Mouse (Mus musculus): ENCODE measurements around the gene Frmd4b. TPM values are rescaled to one million over a fixed set of nuclear protein-coding genes. Genes with fewer than 3 reads are reported as not detected.
A peak's percentile ranks its signal among the peaks of the same experiment; 100 is the strongest.

Frmd4b gene
- total RNA-seq, 2 experiments from 2014 or later, result 14.9 to 15.1 TPM

- DNase-seq (ENCODE audit: low spot score in 2 of 2), result peak; percentile 75 to 87
Observed at GRCm38 (mm10) chr6:97523118-97523517, 94.2 kb downstream of the Frmd4b start.

GRCm38 (mm10) chr6:97521279-97522038 is 95.9 kb downstream of the Frmd4b start:
- no peak for DNase-seq (ENCODE audit: low spot score in 2 of 2)

- no peak for DNase-seq (ENCODE audit: low spot score in 2 of 2)
Observed at GRCm38 (mm10) chr6:97520566-97520965, 96.8 kb downstream of the Frmd4b start.

- no peak for DNase-seq (ENCODE audit: low spot score in 2 of 2)
Observed at GRCm38 (mm10) chr6:97519553-97519952, 97.8 kb downstream of the Frmd4b start.

- no peak for DNase-seq (ENCODE audit: low spot score in 2 of 2)
Observed at GRCm38 (mm10) chr6:97518467-97518866, 98.9 kb downstream of the Frmd4b start.

- no peak for DNase-seq (ENCODE audit: low spot score in 2 of 2)
Observed at GRCm38 (mm10) chr6:97517616-97518235, 99.6 kb downstream of the Frmd4b start.

- no peak for DNase-seq (ENCODE audit: low spot score in 2 of 2)
Observed at GRCm38 (mm10) chr6:97516941-97517340, 100.4 kb downstream of the Frmd4b start.

- no peak for DNase-seq (ENCODE audit: low spot score in 2 of 2)
Observed at GRCm38 (mm10) chr6:97510771-97511170, 106.6 kb downstream of the Frmd4b start.

- DNase-seq (ENCODE audit: low spot score in 2 of 2), result no peak
Observed at GRCm38 (mm10) chr6:97509434-97509833, 107.9 kb downstream of the Frmd4b start.

GRCm38 (mm10) chr6:97508480-97508879 is 108.9 kb downstream of the Frmd4b start:
- no peak for DNase-seq (ENCODE audit: low spot score in 2 of 2)

- DNase-seq (ENCODE audit: low spot score in 2 of 2), result no peak
Observed at GRCm38 (mm10) chr6:97507893-97508292, 109.4 kb downstream of the Frmd4b start.

- peak; percentile 52 to 64 for DNase-seq (ENCODE audit: low spot score in 2 of 2)
Observed at GRCm38 (mm10) chr6:97506141-97506650, 111.1 kb downstream of the Frmd4b start.

GRCm38 (mm10) chr6:97504673-97505072 is 112.7 kb downstream of the Frmd4b start:
- DNase-seq (ENCODE audit: low spot score in 2 of 2), result no peak

GRCm38 (mm10) chr6:97501000-97501399 is 116.3 kb downstream of the Frmd4b start:
- DNase-seq (ENCODE audit: low spot score in 2 of 2), result no peak

GRCm38 (mm10) chr6:97500246-97500645 is 117.1 kb downstream of the Frmd4b start:
- DNase-seq (ENCODE audit: low spot score in 2 of 2), result no peak

- no peak for DNase-seq (ENCODE audit: low spot score in 2 of 2)
Observed at GRCm38 (mm10) chr6:97496002-97496401, 121.3 kb downstream of the Frmd4b start.

- no peak for DNase-seq (ENCODE audit: low spot score in 2 of 2)
Observed at GRCm38 (mm10) chr6:97491065-97491464, 126.3 kb downstream of the Frmd4b start.

GRCm38 (mm10) chr6:97488821-97489220 is 128.5 kb downstream of the Frmd4b start:
- no peak for DNase-seq (ENCODE audit: low spot score in 2 of 2)

GRCm38 (mm10) chr6:97488280-97488679 is 129.1 kb downstream of the Frmd4b start:
- DNase-seq (ENCODE audit: low spot score in 2 of 2), result no peak

GRCm38 (mm10) chr6:97487535-97488081 is 129.7 kb downstream of the Frmd4b start:
- DNase-seq (ENCODE audit: low spot score in 2 of 2), result peak; percentile 56 to 63

GRCm38 (mm10) chr6:97486813-97487361 is 130.5 kb downstream of the Frmd4b start:
- peak in 1 of 2 experiments; percentile 12 for DNase-seq (ENCODE audit: low spot score in 2 of 2)

- DNase-seq (ENCODE audit: low spot score in 2 of 2), result no peak
Observed at GRCm38 (mm10) chr6:97485886-97486386, 131.4 kb downstream of the Frmd4b start.

Measured in left cerebral cortex, adult 18-20 months (tissue).